Mouse (Mus musculus) limb, embryonic 14.5 days (tissue): ENCODE results near the gene Rgs14. TPM values are rescaled to one million over a fixed set of nuclear protein-coding genes. Genes with fewer than 3 reads are reported as not detected.

Experiments used
- ATAC-seq: fragments of 200-750 bp; cut with Nextera tagmentation; 2 replicates; pipeline ENCODE4 v1.8.0; 2017; ENCODE audit warnings: low read depth, moderate number of reproducible peaks, moderate TSS enrichment; ENCODE audit not compliant: low FRiP score
- DNase-seq: peaks from one replicate; pipeline ENCODE4 v3.0.0-alpha.2; 2015; ENCODE audit warnings: low spot score
- H3K27ac ChIP-seq: fragments of 300-500 bp; sonication (generic); replicated peaks from 2 replicates; pipeline ENCODE4 v1.5.1; 2014; ENCODE audit warnings: low read depth, mild to moderate bottlenecking, low read length, moderate library complexity, mixed read lengths
- H3K27me3 ChIP-seq: fragments of 300-500 bp; sonication (generic); 2 replicates; pipeline ENCODE4 v1.6.1; 2014; ENCODE audit warnings: low read length, mixed read lengths; ENCODE audit not compliant: control insufficient read depth, insufficient read depth
- H3K36me3 ChIP-seq: fragments of 300-500 bp; sonication (generic); 2 replicates; pipeline ENCODE4 v1.6.1; 2014; ENCODE audit warnings: mild to moderate bottlenecking, low read length, moderate library complexity, mixed read lengths; ENCODE audit not compliant: control insufficient read depth, insufficient read depth
- H3K4me1 ChIP-seq: fragments of 300-500 bp; sonication (generic); 2 replicates; pipeline ENCODE4 v1.6.1; 2014; ENCODE audit warnings: antibody characterized with exemption, low read length, mixed read lengths; ENCODE audit not compliant: control insufficient read depth, insufficient read depth
- H3K4me2 ChIP-seq: fragments of 300-500 bp; sonication (generic); replicated peaks from 2 replicates; pipeline ENCODE4 v1.6.1; 2014; ENCODE audit warnings: low read depth, mild to moderate bottlenecking, low read length, moderate library complexity; ENCODE audit not compliant: severe bottlenecking
- H3K4me3 ChIP-seq: fragments of 300-500 bp; sonication (generic); replicated peaks from 2 replicates; pipeline ENCODE4 v1.5.1; 2014; ENCODE audit warnings: low read length
- H3K9ac ChIP-seq: fragments of 300-500 bp; sonication (generic); 2 replicates; pipeline ENCODE4 v1.6.1; 2014; ENCODE audit warnings: mild to moderate bottlenecking, low read depth, low read length, moderate library complexity; ENCODE audit not compliant: severe bottlenecking
- H3K9me3 ChIP-seq: fragments of 300-500 bp; sonication (generic); 2 replicates; pipeline ENCODE4 v1.6.1; 2016; ENCODE audit warnings: low read length; ENCODE audit not compliant: control insufficient read depth
- POLR2A ChIP-seq: fragments of 200-500 bp; IDR thresholded peaks from 2 replicates; pipeline ENCODE4 v1.8.0; 2012; ENCODE audit warnings: inconsistent platforms, mild to moderate bottlenecking, moderate library complexity, borderline replicate concordance; ENCODE audit not compliant: insufficient read depth, insufficient read length; ENCODE audit errors: extremely low read depth
- WGBS: fragments of 180-500 bp; shearing (Covaris S2); extraction: QIAGEN DNeasy Blood & Tissue Kit; methylation state at CpG from one replicate; pipeline ENCODE4 v1.1.7; 2014; 5-methylcytosine and 5-hydroxymethylcytosine counted together
- polyA plus RNA-seq, 2 experiments: library from polyadenylated mRNA; depleted of rRNA in 1 of 2; stranded (reverse) in 1 of 2; unstranded in 1 of 2; fragments of >200 nt; fragmentation: Nextera tagmentation in 1 of 2; extraction: Ambion mirVana in 1 of 2; gene quantifications; 2 replicates each; pipeline versions ENCODE4 v1.2.1 to v1.2.3; 2012 to 2014

The Rgs14 gene
- polyA plus RNA-seq, 2 experiments = 1.8 to 2.4 TPM

GRCm38 (mm10) chr13:55420933-55421800 is 51.6 kb downstream of the Rgs14 start:
- 0 out of 2 replicates have a peak overlapping the region, but pooled peaks have one; percentile 28 for H3K9ac ChIP-seq
- H3K4me1 ChIP-seq = peaks cover 9% of the 10 kb centered on the region
- H3K27me3 ChIP-seq = peaks cover 34% of the 10 kb centered on the region
- no peaks in the 10 kb centered on the region for H3K36me3 ChIP-seq
- H3K9me3 ChIP-seq = no peaks in the 10 kb centered on the region
- no peak for TF ChIP-seq POLR2A
- ATAC-seq (peak; percentile 75), DNase-seq (peak; percentile 49)
- H3K4me2 ChIP-seq = peak overlapping the region; percentile 42
- peak overlapping the region; percentile 26 for H3K4me3 ChIP-seq
- 5% methylated on average over 33 of the region's 35 CpGs for WGBS
- H3K27ac ChIP-seq = no peak overlapping the region

- H3K27me3 ChIP-seq = peaks cover 7% of the 10 kb centered on the region
- TF ChIP-seq POLR2A = no peak
- no peak within 1 kb of the TSS for H3K9ac ChIP-seq
- no peaks in the 10 kb centered on the region for H3K36me3 ChIP-seq
- no peak for ATAC-seq
- no peak within 1 kb of the TSS for H3K4me2 ChIP-seq
- peaks cover under 1% of the 10 kb centered on the region; the same call in 1 of the 2 replicates for H3K4me1 ChIP-seq
- H3K4me3 ChIP-seq = no peak within 1 kb of the TSS
- no peaks in the 10 kb centered on the region for H3K9me3 ChIP-seq
- H3K27ac ChIP-seq = no peak within 1 kb of the TSS
- 86% methylated on average over 10 of the region's 10 CpGs for WGBS
- DNase-seq = no peak
Observed at GRCm38 (mm10) chr13:55426613-55427012, 57.1 kb downstream of the Rgs14 start, which contains the start of gene F12. TSS of gene F12 (minus strand) at chr13:55426793.

GRCm38 (mm10) chr13:55429226-55429888 is 59.8 kb downstream of the Rgs14 start:
- 64% methylated on average over 12 of the region's 12 CpGs for WGBS
- Histone ChIP-seq H3K27me3 (no peaks in the 10 kb centered on the region), H3K36me3 (no peaks in the 10 kb centered on the region), H3K9ac (no peak overlapping the region), H3K4me2 (no peak overlapping the region), H3K4me3 (no peak overlapping the region), H3K9me3 (no peaks in the 10 kb centered on the region), H3K27ac (no peak overlapping the region), H3K4me1 (no peaks in the 10 kb centered on the region)
- no peak for TF ChIP-seq POLR2A
- DNase-seq = no peak
- ATAC-seq = no peak

GRCm38 (mm10) chr13:55430566-55430965 is 61.0 kb downstream of the Rgs14 start:
- Histone ChIP-seq H3K4me1 (no peaks in the 10 kb centered on the region), H3K4me2 (no peak overlapping the region), H3K36me3 (no peaks in the 10 kb centered on the region), H3K9ac (no peak overlapping the region), H3K4me3 (no peak overlapping the region), H3K27me3 (no peaks in the 10 kb centered on the region), H3K27ac (no peak overlapping the region), H3K9me3 (no peaks in the 10 kb centered on the region)
- no peak for DNase-seq
- no peak for TF ChIP-seq POLR2A
- 71% methylated on average over 2 of the region's 2 CpGs for WGBS
- ATAC-seq = no peak

GRCm38 (mm10) chr13:55431889-55432685 is 62.6 kb downstream of the Rgs14 start:
- Histone ChIP-seq H3K9me3 (no peaks in the 10 kb centered on the region), H3K27me3 (no peaks in the 10 kb centered on the region), H3K9ac (no peak overlapping the region), H3K4me3 (no peak overlapping the region), H3K36me3 (no peaks in the 10 kb centered on the region), H3K4me1 (no peaks in the 10 kb centered on the region), H3K4me2 (no peak overlapping the region), H3K27ac (no peak overlapping the region)
- DNase-seq = no peak
- no peak for ATAC-seq
- WGBS = 77% methylated on average over 10 of the region's 10 CpGs
- no peak for TF ChIP-seq POLR2A

Other genes starting within 250 kb of the Rgs14 start
- gene Gm17617, start 236.2 kb upstream of the Rgs14 start, polyA plus RNA-seq (2012; rRNA removed) = not detected in 2 replicates
- not detected in 2 replicates for gene Gm17617, start 236.2 kb upstream of the Rgs14 start, polyA plus RNA-seq (2014; fragmentation: Nextera tagmentation; extraction: Ambion mirVana)
- gene Fgfr4, start 217.1 kb upstream of the Rgs14 start, polyA plus RNA-seq (2012; rRNA removed) = 38.9 and 47.4 TPM in 2 replicates
- 10.9 and 12.1 TPM in 2 replicates for gene Fgfr4, start 217.1 kb upstream of the Rgs14 start, polyA plus RNA-seq (2014; fragmentation: Nextera tagmentation; extraction: Ambion mirVana)
- 40.0 and 41.6 TPM in 2 replicates for gene Nsd1, start 159.9 kb upstream of the Rgs14 start, polyA plus RNA-seq (2012; rRNA removed)
- 65.8 and 66.5 TPM in 2 replicates for gene Nsd1, start 159.9 kb upstream of the Rgs14 start, polyA plus RNA-seq (2014; fragmentation: Nextera tagmentation; extraction: Ambion mirVana)
- 282 and 315 TPM in 2 replicates for gene Prelid1, start 49.2 kb upstream of the Rgs14 start, polyA plus RNA-seq (2012; rRNA removed)
- gene Prelid1, start 49.2 kb upstream of the Rgs14 start, polyA plus RNA-seq (2014; fragmentation: Nextera tagmentation; extraction: Ambion mirVana) = 450 and 476 TPM in 2 replicates
- 154 and 165 TPM in 2 replicates for gene Rab24, start 47.8 kb upstream of the Rgs14 start, polyA plus RNA-seq (2012; rRNA removed)
- 109 and 116 TPM in 2 replicates for gene Rab24, start 47.8 kb upstream of the Rgs14 start, polyA plus RNA-seq (2014; fragmentation: Nextera tagmentation; extraction: Ambion mirVana)
- gene Mxd3, start 39.9 kb upstream of the Rgs14 start, polyA plus RNA-seq (2012; rRNA removed) = 59.8 and 67.0 TPM in 2 replicates
- 41.4 and 44.1 TPM in 2 replicates for gene Mxd3, start 39.9 kb upstream of the Rgs14 start, polyA plus RNA-seq (2014; fragmentation: Nextera tagmentation; extraction: Ambion mirVana)
- 84.4 and 101 TPM in 2 replicates for gene Lman2, start 6.9 kb upstream of the Rgs14 start, polyA plus RNA-seq (2012; rRNA removed)
- 92.9 and 101 TPM in 2 replicates for gene Lman2, start 6.9 kb upstream of the Rgs14 start, polyA plus RNA-seq (2014; fragmentation: Nextera tagmentation; extraction: Ambion mirVana)
- not detected in 2 replicates for gene Slc34a1, start 28.5 kb downstream of the Rgs14 start, polyA plus RNA-seq (2012; rRNA removed)
- not detected in 2 replicates for gene Slc34a1, start 28.5 kb downstream of the Rgs14 start, polyA plus RNA-seq (2014; fragmentation: Nextera tagmentation; extraction: Ambion mirVana)
- 0.52 TPM in 1 of 2 replicates, not detected in the other for gene Pfn3, start 45.5 kb downstream of the Rgs14 start, polyA plus RNA-seq (2012; rRNA removed)
- not detected in 2 replicates for gene Pfn3, start 45.5 kb downstream of the Rgs14 start, polyA plus RNA-seq (2014; fragmentation: Nextera tagmentation; extraction: Ambion mirVana)
- 0.09 and 0.11 TPM in 2 replicates for gene F12, start 57.1 kb downstream of the Rgs14 start, polyA plus RNA-seq (2012; rRNA removed)
- not detected in 2 replicates for gene F12, start 57.1 kb downstream of the Rgs14 start, polyA plus RNA-seq (2014; fragmentation: Nextera tagmentation; extraction: Ambion mirVana)
- gene Grk6, start 75.3 kb downstream of the Rgs14 start, polyA plus RNA-seq (2012; rRNA removed) = 81.4 and 92.8 TPM in 2 replicates
- gene Grk6, start 75.3 kb downstream of the Rgs14 start, polyA plus RNA-seq (2014; fragmentation: Nextera tagmentation; extraction: Ambion mirVana) = 51.7 and 57.5 TPM in 2 replicates
- 18.6 and 28.4 TPM in 2 replicates for gene Prr7, start 94.5 kb downstream of the Rgs14 start, polyA plus RNA-seq (2012; rRNA removed)
- 1.4 and 2.3 TPM in 2 replicates for gene Prr7, start 94.5 kb downstream of the Rgs14 start, polyA plus RNA-seq (2014; fragmentation: Nextera tagmentation; extraction: Ambion mirVana)
- 266 and 303 TPM in 2 replicates for gene Dbn1, start 118.4 kb downstream of the Rgs14 start, polyA plus RNA-seq (2012; rRNA removed)
- gene Dbn1, start 118.4 kb downstream of the Rgs14 start, polyA plus RNA-seq (2014; fragmentation: Nextera tagmentation; extraction: Ambion mirVana) = 153 and 178 TPM in 2 replicates
- 137 and 192 TPM in 2 replicates for gene Pdlim7, start 143.9 kb downstream of the Rgs14 start, polyA plus RNA-seq (2012; rRNA removed)
- gene Pdlim7, start 143.9 kb downstream of the Rgs14 start, polyA plus RNA-seq (2014; fragmentation: Nextera tagmentation; extraction: Ambion mirVana) = 148 and 162 TPM in 2 replicates
- gene Dok3, start 159.6 kb downstream of the Rgs14 start, polyA plus RNA-seq (2012; rRNA removed) = 9.1 and 9.8 TPM in 2 replicates
- 2.4 and 4.4 TPM in 2 replicates for gene Dok3, start 159.6 kb downstream of the Rgs14 start, polyA plus RNA-seq (2014; fragmentation: Nextera tagmentation; extraction: Ambion mirVana)
- gene Ddx41, start 166.9 kb downstream of the Rgs14 start, polyA plus RNA-seq (2012; rRNA removed) = 89.3 and 92.6 TPM in 2 replicates
- 59.9 and 61.6 TPM in 2 replicates for gene Ddx41, start 166.9 kb downstream of the Rgs14 start, polyA plus RNA-seq (2014; fragmentation: Nextera tagmentation; extraction: Ambion mirVana)
- gene Fam193b, start 201.4 kb downstream of the Rgs14 start, polyA plus RNA-seq (2012; rRNA removed) = 140 and 159 TPM in 2 replicates
- gene Fam193b, start 201.4 kb downstream of the Rgs14 start, polyA plus RNA-seq (2014; fragmentation: Nextera tagmentation; extraction: Ambion mirVana) = 35.9 and 40.7 TPM in 2 replicates
- gene Tmed9, start 204.0 kb downstream of the Rgs14 start, polyA plus RNA-seq (2012; rRNA removed) = 182 and 228 TPM in 2 replicates
- 78.6 and 83.0 TPM in 2 replicates for gene Tmed9, start 204.0 kb downstream of the Rgs14 start, polyA plus RNA-seq (2014; fragmentation: Nextera tagmentation; extraction: Ambion mirVana)
- gene B4galt7, start 230.2 kb downstream of the Rgs14 start, polyA plus RNA-seq (2012; rRNA removed) = 39.3 and 53.0 TPM in 2 replicates
- 10.1 and 12.5 TPM in 2 replicates for gene B4galt7, start 230.2 kb downstream of the Rgs14 start, polyA plus RNA-seq (2014; fragmentation: Nextera tagmentation; extraction: Ambion mirVana)